Mouse (Mus musculus): Measurements from ENCODE around the gene Rftn1. TPM values are rescaled to one million over a fixed set of nuclear protein-coding genes. Genes with fewer than 3 reads are reported as not detected.

Gene Rftn1
- polyA plus RNA-seq, 1 experiment from 2014 or later, result 15.5 TPM

- no peak overlapping the region for H3K9ac ChIP-seq (ENCODE audit: low read depth, low read length)
- ATAC-seq (ENCODE audit: low read depth), result no peak
Measured at GRCm38 (mm10) chr17:50169946-50170427, 20.5 kb downstream of the Rftn1 start.

DNA sequence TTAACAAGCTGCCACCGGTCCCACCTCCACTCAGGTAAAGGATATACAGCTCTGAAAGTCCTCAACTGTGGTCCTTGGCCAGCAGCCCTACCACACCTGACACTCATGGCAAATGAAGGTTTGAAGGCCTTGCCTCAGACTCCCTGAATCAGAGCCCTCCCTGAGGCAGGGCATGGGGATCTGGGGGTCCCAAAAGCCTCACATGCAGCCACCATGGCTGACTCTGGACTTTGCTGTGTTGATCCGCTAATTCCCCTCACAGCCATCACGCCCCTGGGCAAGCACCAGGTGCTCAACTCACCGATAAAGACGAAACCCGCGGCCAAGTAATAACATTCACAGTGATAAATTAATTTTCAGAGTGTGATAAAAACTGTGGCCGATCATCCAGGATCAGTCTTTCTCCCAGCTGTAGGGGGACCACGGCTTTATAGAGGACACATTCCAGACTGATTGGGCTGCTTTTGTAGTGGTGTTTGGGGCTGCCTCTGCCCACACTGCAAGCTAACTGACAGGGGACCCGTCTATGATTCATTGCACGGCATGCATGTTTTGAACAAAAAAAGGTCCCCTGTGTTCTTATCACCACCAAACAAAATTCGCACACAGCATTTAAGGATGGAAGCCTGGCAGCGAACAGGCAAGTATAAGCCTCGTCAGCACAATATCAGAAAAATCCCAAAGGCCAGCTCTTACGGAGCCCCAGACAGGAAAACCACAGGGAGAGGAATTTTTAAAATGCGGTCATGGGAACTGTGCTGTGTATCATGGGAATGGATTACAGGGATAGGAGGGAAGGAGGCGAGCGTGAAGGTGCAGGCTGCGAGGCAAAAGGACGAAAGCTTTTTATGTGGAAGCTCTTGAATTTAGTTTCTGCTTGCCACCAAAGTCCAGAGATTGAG, 29.3 kb downstream of the Rftn1 start:
- no peak overlapping the region for H3K9ac ChIP-seq (ENCODE audit: low read depth, low read length)
- H3K36me3 ChIP-seq (ENCODE audit: control insufficient read depth, insufficient read depth, low read length), result no peaks in the 10 kb centered on the region; the same call in 1 of the 2 replicates
- H3K4me2 ChIP-seq (ENCODE audit: low read depth, low read length), result no peak overlapping the region
- H3K27ac ChIP-seq (replicated peaks; ENCODE audit: low read depth, low read length), result no peak overlapping the region
- no peak overlapping the region for H3K4me3 ChIP-seq (ENCODE audit: low read depth, low read length)
- H3K27me3 ChIP-seq (replicated peaks; ENCODE audit: control insufficient read depth, insufficient read depth, low read length), result no peaks in the 10 kb centered on the region
- peaks cover 2% of the 10 kb centered on the region; the same call in 1 of the 2 replicates for H3K4me1 ChIP-seq (ENCODE audit: control insufficient read depth, insufficient read depth, low read length)
- peak; percentile 65 for DNase-seq (ENCODE audit: low spot score)
- H3K9me3 ChIP-seq (ENCODE audit: control insufficient read depth, low read length), result peaks cover 13% of the 10 kb centered on the region
- 67% methylated on average over 20 of the region's 20 CpGs for WGBS
- ATAC-seq (ENCODE audit: low read depth), result peak; percentile 44; the same call in 1 of the 2 replicates

More at GRCm38 (mm10) chr17:50169946-50170427, 20.5 kb downstream of the Rftn1 start:
- peaks cover 5% of the 10 kb centered on the region; the same call in 1 of the 2 replicates for H3K36me3 ChIP-seq (ENCODE audit: control insufficient read depth, insufficient read depth, low read length)
- H3K4me3 ChIP-seq (ENCODE audit: low read depth, low read length), result no peak overlapping the region
- WGBS, result 46% methylated on average over 7 of the region's 7 CpGs
- no peak overlapping the region for H3K27ac ChIP-seq (replicated peaks; ENCODE audit: low read depth, low read length)
- no peaks in the 10 kb centered on the region for H3K27me3 ChIP-seq (replicated peaks; ENCODE audit: control insufficient read depth, insufficient read depth, low read length)
- DNase-seq (ENCODE audit: low spot score), result no peak
- peaks cover 14% of the 10 kb centered on the region for H3K4me1 ChIP-seq (ENCODE audit: control insufficient read depth, insufficient read depth, low read length)
- H3K9me3 ChIP-seq (ENCODE audit: control insufficient read depth, low read length), result peaks cover 9% of the 10 kb centered on the region
- H3K4me2 ChIP-seq (ENCODE audit: low read depth, low read length), result no peak overlapping the region

DNA sequence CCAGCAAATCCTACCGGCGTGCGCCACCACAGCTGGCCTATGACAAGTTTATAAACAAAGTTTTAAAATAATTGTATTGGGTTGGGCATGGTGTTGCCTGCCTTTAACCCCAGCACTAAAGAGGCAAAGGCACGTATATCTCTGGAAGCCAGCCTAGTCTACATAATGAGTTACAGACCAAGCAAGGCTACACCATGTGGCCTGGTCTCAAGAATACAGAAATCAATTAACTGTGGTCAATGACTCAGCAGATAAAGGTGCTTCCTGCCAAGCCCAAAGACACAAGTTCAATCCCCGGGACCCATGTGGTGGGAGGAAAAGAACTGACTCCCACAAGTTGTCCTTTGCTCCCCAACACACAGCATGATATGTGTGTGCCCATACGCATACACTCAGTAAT, 30.1 kb downstream of the Rftn1 start:
- Histone ChIP-seq H3K9me3 (ENCODE audit: control insufficient read depth, low read length) (peaks cover 12% of the 10 kb centered on the region), H3K27ac (replicated peaks; ENCODE audit: low read depth, low read length) (no peak overlapping the region), H3K4me2 (ENCODE audit: low read depth, low read length) (no peak overlapping the region), H3K4me1 (ENCODE audit: control insufficient read depth, insufficient read depth, low read length) (peaks cover 2% of the 10 kb centered on the region; the same call in 1 of the 2 replicates), H3K4me3 (ENCODE audit: low read depth, low read length) (no peak overlapping the region), H3K27me3 (replicated peaks; ENCODE audit: control insufficient read depth, insufficient read depth, low read length) (no peaks in the 10 kb centered on the region), H3K9ac (ENCODE audit: low read depth, low read length) (no peak overlapping the region), H3K36me3 (ENCODE audit: control insufficient read depth, insufficient read depth, low read length) (no peaks in the 10 kb centered on the region; the same call in 1 of the 2 replicates)
- peak; percentile 50; the same call in 1 of the 2 replicates for ATAC-seq (ENCODE audit: low read depth)
- no peak for DNase-seq (ENCODE audit: low spot score)
- 68% methylated on average over 6 of the region's 6 CpGs for WGBS

- no peak overlapping the region for H3K4me2 ChIP-seq (ENCODE audit: low read depth, low read length)
- H3K9me3 ChIP-seq (ENCODE audit: control insufficient read depth, low read length), result peaks cover 6% of the 10 kb centered on the region
- DNase-seq (ENCODE audit: low spot score) (no peak), ATAC-seq (ENCODE audit: low read depth) (no peak)
- 85% methylated on average over 6 of the region's 6 CpGs for WGBS
- H3K4me1 ChIP-seq (ENCODE audit: control insufficient read depth, insufficient read depth, low read length), result peaks cover 2% of the 10 kb centered on the region; the same call in 1 of the 2 replicates
- H3K4me3 ChIP-seq (ENCODE audit: low read depth, low read length), result no peak overlapping the region
- no peak overlapping the region for H3K9ac ChIP-seq (ENCODE audit: low read depth, low read length)
- no peaks in the 10 kb centered on the region for H3K36me3 ChIP-seq (ENCODE audit: control insufficient read depth, insufficient read depth, low read length)
- H3K27me3 ChIP-seq (replicated peaks; ENCODE audit: control insufficient read depth, insufficient read depth, low read length), result no peaks in the 10 kb centered on the region
- H3K27ac ChIP-seq (replicated peaks; ENCODE audit: low read depth, low read length), result no peak overlapping the region
Measured at GRCm38 (mm10) chr17:50159816-50160215, 30.7 kb downstream of the Rftn1 start.

DNA sequence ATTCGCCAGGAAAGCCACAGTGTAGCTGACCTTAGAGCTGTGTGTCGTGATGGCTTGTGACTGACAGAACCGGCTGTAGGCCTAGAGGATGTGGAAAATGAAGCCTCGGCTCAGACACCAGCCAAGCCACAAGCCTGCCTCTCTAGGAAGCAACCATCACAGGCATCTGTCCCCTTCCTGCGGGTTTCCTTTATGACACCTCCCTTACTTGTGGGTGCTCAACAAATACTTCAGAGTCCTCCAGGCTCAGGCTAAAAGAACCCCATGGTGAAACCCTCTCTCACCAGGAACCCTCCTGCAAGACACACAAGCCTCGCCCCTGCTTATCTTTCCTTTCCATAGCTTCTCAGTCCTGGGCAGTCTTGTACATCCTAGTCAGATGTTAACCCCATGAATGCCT, 31.9 kb downstream of the Rftn1 start:
- no peak for ATAC-seq (ENCODE audit: low read depth)
- no peaks in the 10 kb centered on the region for H3K9me3 ChIP-seq (ENCODE audit: control insufficient read depth, low read length)

GRCm38 (mm10) chr17:50157190-50158150, 33.0 kb downstream of the Rftn1 start:
- no peak for ATAC-seq (ENCODE audit: low read depth)
- H3K36me3 ChIP-seq (ENCODE audit: control insufficient read depth, insufficient read depth, low read length), result no peaks in the 10 kb centered on the region
- H3K4me2 ChIP-seq (ENCODE audit: low read depth, low read length), result no peak overlapping the region
- no peak overlapping the region for H3K9ac ChIP-seq (ENCODE audit: low read depth, low read length)
- H3K27me3 ChIP-seq (replicated peaks; ENCODE audit: control insufficient read depth, insufficient read depth, low read length), result no peaks in the 10 kb centered on the region
- H3K4me1 ChIP-seq (ENCODE audit: control insufficient read depth, insufficient read depth, low read length), result peaks cover 2% of the 10 kb centered on the region; the same call in 1 of the 2 replicates
- no peaks in the 10 kb centered on the region for H3K9me3 ChIP-seq (ENCODE audit: control insufficient read depth, low read length)
- WGBS, result 88% methylated on average over 15 of the region's 15 CpGs
- no peak overlapping the region for H3K4me3 ChIP-seq (ENCODE audit: low read depth, low read length)
- DNase-seq (ENCODE audit: low spot score), result no peak
- H3K27ac ChIP-seq (replicated peaks; ENCODE audit: low read depth, low read length), result no peak overlapping the region

More for the DNA sequence above, 31.9 kb downstream of the Rftn1 start:
- H3K4me1 ChIP-seq (ENCODE audit: control insufficient read depth, insufficient read depth, low read length), result peaks cover 2% of the 10 kb centered on the region; the same call in 1 of the 2 replicates
- no peak for DNase-seq (ENCODE audit: low spot score)
- H3K4me3 ChIP-seq (ENCODE audit: low read depth, low read length), result no peak overlapping the region
- no peak overlapping the region for H3K9ac ChIP-seq (ENCODE audit: low read depth, low read length)
- 86% methylated on average over 6 of the region's 6 CpGs for WGBS
- no peaks in the 10 kb centered on the region for H3K36me3 ChIP-seq (ENCODE audit: control insufficient read depth, insufficient read depth, low read length)
- H3K4me2 ChIP-seq (ENCODE audit: low read depth, low read length), result no peak overlapping the region
- no peak overlapping the region for H3K27ac ChIP-seq (replicated peaks; ENCODE audit: low read depth, low read length)
- H3K27me3 ChIP-seq (replicated peaks; ENCODE audit: control insufficient read depth, insufficient read depth, low read length), result no peaks in the 10 kb centered on the region

DNA sequence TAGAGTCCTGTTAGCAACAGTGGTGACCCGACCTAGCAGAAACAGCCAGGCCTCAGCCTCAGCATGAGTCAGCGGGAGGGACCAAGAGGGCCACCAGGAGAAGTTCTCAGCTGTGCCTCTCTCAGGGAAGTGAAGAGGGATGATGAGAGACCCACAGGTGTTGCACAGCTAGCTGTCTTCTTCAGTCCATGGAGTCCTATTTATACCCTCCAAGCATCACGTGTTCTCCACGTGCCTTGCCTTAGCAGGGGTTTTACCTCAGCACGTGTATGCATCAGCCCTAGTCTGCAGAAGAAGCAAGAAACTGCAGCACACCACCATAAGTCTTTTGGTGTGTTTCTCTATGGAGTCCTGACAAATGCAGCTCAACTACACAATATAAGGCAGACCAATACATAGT, 38.4 kb downstream of the Rftn1 start:
- no peaks in the 10 kb centered on the region for H3K9me3 ChIP-seq (ENCODE audit: control insufficient read depth, low read length)
- no peak for ATAC-seq (ENCODE audit: low read depth)
- 82% methylated on average over 5 of the region's 5 CpGs for WGBS
- no peaks in the 10 kb centered on the region for H3K36me3 ChIP-seq (ENCODE audit: control insufficient read depth, insufficient read depth, low read length)
- H3K4me3 ChIP-seq (ENCODE audit: low read depth, low read length), result no peak overlapping the region
- no peak overlapping the region for H3K27ac ChIP-seq (replicated peaks; ENCODE audit: low read depth, low read length)
- 0 out of 2 replicates have a peak, but pooled peaks cover 7% of the 10 kb centered on the region for H3K4me1 ChIP-seq (ENCODE audit: control insufficient read depth, insufficient read depth, low read length)
- no peak overlapping the region for H3K4me2 ChIP-seq (ENCODE audit: low read depth, low read length)
- no peak overlapping the region for H3K9ac ChIP-seq (ENCODE audit: low read depth, low read length)
- no peaks in the 10 kb centered on the region for H3K27me3 ChIP-seq (replicated peaks; ENCODE audit: control insufficient read depth, insufficient read depth, low read length)
- DNase-seq (ENCODE audit: low spot score), result no peak

DNA sequence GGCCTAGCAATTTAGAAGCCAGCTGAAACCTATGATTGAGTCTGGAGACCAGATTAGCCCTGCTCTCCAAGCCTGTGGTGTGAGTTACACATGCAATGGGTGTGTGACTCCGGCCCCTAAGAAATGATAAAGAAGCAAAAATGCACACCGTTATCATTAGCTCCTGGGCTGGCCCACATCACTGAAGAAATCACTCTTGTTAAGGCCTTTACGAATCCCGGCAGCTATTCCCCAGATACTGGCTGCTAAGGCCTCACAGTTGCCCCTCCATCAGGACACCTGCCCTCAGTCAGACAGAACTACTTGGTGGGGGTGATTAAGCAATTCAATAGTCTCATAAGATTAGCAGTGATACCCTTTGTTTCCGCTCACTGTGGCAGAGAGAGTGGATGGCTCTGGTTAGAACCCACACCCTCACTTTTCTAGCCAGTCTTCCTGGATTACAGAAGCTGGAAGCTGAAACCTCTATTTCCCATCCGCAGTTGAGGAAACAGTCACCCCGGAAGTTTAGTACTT, 39.2 kb downstream of the Rftn1 start:
- no peak overlapping the region for H3K4me3 ChIP-seq (ENCODE audit: low read depth, low read length)
- no peak overlapping the region for H3K27ac ChIP-seq (replicated peaks; ENCODE audit: low read depth, low read length)
- no peaks in the 10 kb centered on the region for H3K9me3 ChIP-seq (ENCODE audit: control insufficient read depth, low read length)
- ATAC-seq (ENCODE audit: low read depth) (peak; percentile 82), DNase-seq (ENCODE audit: low spot score) (no peak)
- no peak overlapping the region for H3K4me2 ChIP-seq (ENCODE audit: low read depth, low read length)
- H3K4me1 ChIP-seq (ENCODE audit: control insufficient read depth, insufficient read depth, low read length), result 0 out of 2 replicates have a peak, but pooled peaks cover 7% of the 10 kb centered on the region
- no peaks in the 10 kb centered on the region for H3K36me3 ChIP-seq (ENCODE audit: control insufficient read depth, insufficient read depth, low read length)
- no peaks in the 10 kb centered on the region for H3K27me3 ChIP-seq (replicated peaks; ENCODE audit: control insufficient read depth, insufficient read depth, low read length)
- WGBS, result 80% methylated on average over 7 of the region's 7 CpGs
- no peak overlapping the region for H3K9ac ChIP-seq (ENCODE audit: low read depth, low read length)

Measured in embryonic facial prominence, embryonic 14.5 days (tissue).